Mouse (Mus musculus): ENCODE results near the gene Wipf2.

DNA sequence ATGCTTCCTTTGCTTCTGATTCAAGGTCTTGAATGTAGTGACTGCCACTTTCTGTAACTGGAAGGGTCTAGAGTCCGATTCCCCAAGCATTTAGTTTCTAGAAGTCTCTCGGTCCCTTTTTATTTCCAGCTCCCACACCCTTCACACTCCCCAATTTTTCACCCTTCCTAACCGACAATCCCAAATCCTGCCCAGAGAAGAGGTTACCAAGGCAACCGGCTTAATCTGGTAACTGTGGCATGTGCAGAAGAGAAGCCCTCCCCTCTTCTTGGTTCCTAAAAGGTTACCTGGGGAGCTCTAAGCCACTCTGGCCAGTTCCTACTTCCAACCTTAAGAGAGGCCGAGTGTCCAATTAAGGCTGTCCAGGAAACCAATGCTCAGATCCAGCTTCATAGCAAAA, 28.1 kb upstream of the Wipf2 start:
- TF ChIP-seq GATA1 (IDR thresholded peaks at IDR 0.05; ENCODE audit: borderline replicate concordance, low read length) (no peak), POLR2AphosphoS5 (IDR thresholded peaks at IDR 0.05; ENCODE audit: insufficient replicate concordance, low read depth, low read length) (no peak), CTCF (IDR thresholded peaks at IDR 0.05; ENCODE audit: low read depth, low read length) (no peak), TAL1 (conservative IDR thresholded peaks at IDR 0.05; ENCODE audit: low read depth, low read length) (no peak)

Measured in G1E (cell line).